Mouse (Mus musculus) liver, embryonic 14.5 days (tissue): ENCODE results near the gene Rfxank.

Experiments
- CTCF ChIP-seq: IDR thresholded peaks from 2 replicates; pipeline ENCODE4 v1.5.1; 2016; ENCODE audit warnings: antibody characterized with exemption, low read depth, control low read depth
- EP300 ChIP-seq: IDR thresholded peaks from 2 replicates; pipeline ENCODE4 v1.6.1; 2016; ENCODE audit warnings: antibody characterized with exemption, low read depth

DNA sequence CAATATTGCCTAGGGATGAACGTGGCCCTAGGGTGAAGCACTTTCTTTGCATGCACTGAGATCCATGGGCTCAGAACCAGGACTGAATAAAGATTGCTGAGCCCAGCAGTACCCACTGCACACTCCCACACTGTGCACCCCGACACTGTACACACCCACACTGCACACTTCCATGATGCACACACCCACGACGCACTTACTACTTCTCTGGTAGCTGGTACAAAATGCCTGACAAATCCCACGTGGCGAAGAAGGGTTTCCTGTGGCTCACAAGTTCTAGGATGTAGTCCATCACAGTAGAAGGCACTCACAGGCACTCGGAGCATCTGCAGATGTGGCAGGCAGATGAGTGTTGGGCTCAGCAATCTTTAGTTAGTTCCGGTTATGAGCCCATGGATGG is 14.0 kb downstream of the Rfxank start:
- TF ChIP-seq CTCF (no peak), EP300 (no peak)
